Mouse (Mus musculus): ENCODE data around the gene Snd1. TPM values are rescaled to one million over a fixed set of nuclear protein-coding genes. Genes with fewer than 3 reads are reported as not detected.

Snd1 gene
- polyA plus RNA-seq, 2 experiments, result 104 to 120 TPM

DNA sequence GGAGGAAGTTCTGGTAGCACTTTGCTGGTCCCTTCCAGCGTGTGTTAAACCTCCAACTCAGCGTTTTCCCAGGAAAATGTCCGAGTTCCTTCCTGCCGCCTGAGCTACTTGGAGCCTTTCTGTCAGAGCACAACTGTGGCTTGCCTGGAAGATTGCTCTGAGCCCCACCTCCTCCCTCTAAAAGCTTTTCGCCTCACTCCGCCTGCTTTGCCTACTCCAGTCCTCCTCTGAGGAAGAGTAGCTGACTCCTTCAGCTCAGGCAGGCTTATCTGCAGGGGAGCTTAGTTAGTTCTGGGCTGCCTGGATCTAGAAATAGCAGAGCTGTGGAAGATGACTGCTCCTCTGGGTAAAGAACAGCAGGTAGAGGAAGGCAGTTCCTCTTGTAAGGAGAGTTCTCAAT, 80.1 kb downstream of the Snd1 start:
- H3K36me3 ChIP-seq (ENCODE audit: control insufficient read depth, insufficient read depth, low read length), result peaks cover 26% of the 10 kb centered on the region
- H3K4me1 ChIP-seq (ENCODE audit: control insufficient read depth, insufficient read depth, low read length), result no peaks in the 10 kb centered on the region; the same call in 1 of the 2 replicates

DNA sequence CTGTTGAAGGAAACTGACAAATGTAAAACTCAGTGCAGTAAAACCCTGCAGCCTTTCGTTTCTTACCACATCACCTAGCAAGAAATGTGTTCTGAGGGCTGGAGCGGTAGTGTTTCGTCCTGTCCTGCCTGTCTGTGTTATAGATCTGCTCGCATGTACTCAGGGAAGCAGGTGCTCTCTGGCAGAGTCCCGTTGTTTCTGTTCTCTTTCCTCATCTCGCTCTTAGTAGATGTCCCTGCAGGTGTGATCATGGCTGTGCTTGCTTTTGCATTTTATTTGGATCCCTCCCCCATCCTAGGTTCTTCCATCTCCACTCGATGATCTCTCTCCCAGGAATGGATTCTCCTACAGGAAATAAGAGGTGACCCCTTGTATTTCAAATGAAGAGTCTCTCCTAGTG, 80.5 kb downstream of the Snd1 start:
- H3K27me3 ChIP-seq (ENCODE audit: control insufficient read depth, insufficient read depth, low read length), result no peaks in the 10 kb centered on the region
- no peak overlapping the region for H3K9ac ChIP-seq (ENCODE audit: low read depth, low read length, severe bottlenecking)
- peaks cover 26% of the 10 kb centered on the region; the same call in 1 of the 2 replicates for H3K36me3 ChIP-seq (ENCODE audit: control insufficient read depth, insufficient read depth, low read length)
- ATAC-seq (ENCODE audit: low FRiP score, low read depth), result no peak
- TF ChIP-seq POLR2A (IDR thresholded peaks at IDR 0.05; ENCODE audit: borderline replicate concordance, extremely low read depth, insufficient read depth, insufficient read length), result no peak
- H3K9me3 ChIP-seq (ENCODE audit: control insufficient read depth, low read length), result no peaks in the 10 kb centered on the region
- H3K4me3 ChIP-seq (replicated peaks; ENCODE audit: low read length), result no peak overlapping the region
- 79% methylated on average over 7 of the region's 7 CpGs for WGBS
- no peak overlapping the region for H3K27ac ChIP-seq (replicated peaks; ENCODE audit: low read depth, low read length)
- no peak overlapping the region for H3K4me2 ChIP-seq (replicated peaks; ENCODE audit: low read depth, low read length, severe bottlenecking)
- DNase-seq (ENCODE audit: low spot score), result no peak
- no peaks in the 10 kb centered on the region; the same call in 1 of the 2 replicates for H3K4me1 ChIP-seq (ENCODE audit: control insufficient read depth, insufficient read depth, low read length)

More for the DNA sequence above, 80.1 kb downstream of the Snd1 start:
- whole genome bisulfite sequencing, result 81% methylated on average over 6 of the region's 6 CpGs
- Histone ChIP-seq H3K27ac (replicated peaks; ENCODE audit: low read depth, low read length) (no peak overlapping the region), H3K9me3 (ENCODE audit: control insufficient read depth, low read length) (no peaks in the 10 kb centered on the region), H3K27me3 (ENCODE audit: control insufficient read depth, insufficient read depth, low read length) (no peaks in the 10 kb centered on the region), H3K9ac (ENCODE audit: low read depth, low read length, severe bottlenecking) (no peak overlapping the region), H3K4me3 (replicated peaks; ENCODE audit: low read length) (no peak overlapping the region), H3K4me2 (replicated peaks; ENCODE audit: low read depth, low read length, severe bottlenecking) (no peak overlapping the region)
- no peak for TF ChIP-seq POLR2A (IDR thresholded peaks at IDR 0.05; ENCODE audit: borderline replicate concordance, extremely low read depth, insufficient read depth, insufficient read length)
- ATAC-seq (ENCODE audit: low FRiP score, low read depth) (no peak), DNase-seq (ENCODE audit: low spot score) (no peak)

DNA sequence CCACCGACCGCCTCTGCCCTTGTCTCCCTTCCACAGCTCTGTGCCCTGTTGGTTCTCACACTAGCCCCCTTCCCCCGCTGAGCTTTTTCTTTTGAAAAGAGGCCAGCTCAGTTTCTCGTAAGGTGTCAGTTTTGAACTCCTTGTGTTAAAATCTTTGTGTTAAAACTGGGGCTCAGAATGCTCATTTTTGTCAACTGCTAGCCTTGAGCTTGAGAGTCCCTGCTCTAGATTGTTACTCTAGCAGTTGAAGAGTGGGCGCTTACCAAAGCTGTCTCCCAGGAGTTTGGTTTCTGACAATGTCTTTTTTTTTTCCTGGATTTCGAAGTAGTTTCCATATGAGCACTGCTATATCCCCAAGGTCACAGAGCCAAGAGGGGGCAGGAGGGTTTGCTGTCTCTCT, 82.8 kb downstream of the Snd1 start:
- WGBS, result 78% methylated on average over 6 of the region's 6 CpGs
- peaks cover 5% of the 10 kb centered on the region for H3K4me1 ChIP-seq (ENCODE audit: control insufficient read depth, insufficient read depth, low read length)
- no peaks in the 10 kb centered on the region for H3K27me3 ChIP-seq (ENCODE audit: control insufficient read depth, insufficient read depth, low read length)
- no peak overlapping the region for H3K27ac ChIP-seq (replicated peaks; ENCODE audit: low read depth, low read length)
- H3K9ac ChIP-seq (ENCODE audit: low read depth, low read length, severe bottlenecking), result no peak overlapping the region
- H3K9me3 ChIP-seq (ENCODE audit: control insufficient read depth, low read length), result no peaks in the 10 kb centered on the region
- no peak for ATAC-seq (ENCODE audit: low FRiP score, low read depth)
- no peak for DNase-seq (ENCODE audit: low spot score)
- TF ChIP-seq POLR2A (IDR thresholded peaks at IDR 0.05; ENCODE audit: borderline replicate concordance, extremely low read depth, insufficient read depth, insufficient read length), result no peak
- no peak overlapping the region for H3K4me2 ChIP-seq (replicated peaks; ENCODE audit: low read depth, low read length, severe bottlenecking)
- H3K36me3 ChIP-seq (ENCODE audit: control insufficient read depth, insufficient read depth, low read length), result peaks cover 21% of the 10 kb centered on the region; the same call in 1 of the 2 replicates
- H3K4me3 ChIP-seq (replicated peaks; ENCODE audit: low read length), result no peak overlapping the region

DNA sequence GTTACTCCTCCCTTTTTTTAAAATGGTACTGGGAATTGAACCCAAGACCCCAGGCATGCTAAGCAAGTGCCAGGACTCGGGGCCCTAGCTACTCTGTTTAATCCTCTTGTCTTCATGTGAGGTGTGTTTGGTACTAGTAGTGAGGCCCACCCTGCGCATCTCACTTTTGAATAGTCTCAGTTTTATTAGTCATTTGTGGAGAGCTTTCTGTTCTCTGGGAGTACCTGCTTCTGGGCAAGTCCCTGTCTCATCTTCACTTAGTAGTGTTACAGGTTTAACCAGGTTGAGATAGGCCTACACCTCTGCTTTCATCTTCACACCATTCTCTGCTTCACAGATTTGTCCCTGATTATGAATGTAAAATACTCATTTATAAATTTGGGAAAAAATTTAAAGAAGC, 84.5 kb downstream of the Snd1 start:
- DNase-seq (ENCODE audit: low spot score), result no peak
- no peaks in the 10 kb centered on the region for H3K9me3 ChIP-seq (ENCODE audit: control insufficient read depth, low read length)
- H3K27ac ChIP-seq (replicated peaks; ENCODE audit: low read depth, low read length), result no peak overlapping the region
- no peak overlapping the region for H3K9ac ChIP-seq (ENCODE audit: low read depth, low read length, severe bottlenecking)
- no peak for TF ChIP-seq POLR2A (IDR thresholded peaks at IDR 0.05; ENCODE audit: borderline replicate concordance, extremely low read depth, insufficient read depth, insufficient read length)
- no peak overlapping the region for H3K4me2 ChIP-seq (replicated peaks; ENCODE audit: low read depth, low read length, severe bottlenecking)
- peaks cover 5% of the 10 kb centered on the region for H3K4me1 ChIP-seq (ENCODE audit: control insufficient read depth, insufficient read depth, low read length)
- ATAC-seq (ENCODE audit: low FRiP score, low read depth), result no peak
- 94% methylated on average over 2 of the region's 2 CpGs for WGBS
- H3K36me3 ChIP-seq (ENCODE audit: control insufficient read depth, insufficient read depth, low read length), result peaks cover 21% of the 10 kb centered on the region; the same call in 1 of the 2 replicates
- H3K4me3 ChIP-seq (replicated peaks; ENCODE audit: low read length), result no peak overlapping the region
- H3K27me3 ChIP-seq (ENCODE audit: control insufficient read depth, insufficient read depth, low read length), result no peaks in the 10 kb centered on the region

DNA sequence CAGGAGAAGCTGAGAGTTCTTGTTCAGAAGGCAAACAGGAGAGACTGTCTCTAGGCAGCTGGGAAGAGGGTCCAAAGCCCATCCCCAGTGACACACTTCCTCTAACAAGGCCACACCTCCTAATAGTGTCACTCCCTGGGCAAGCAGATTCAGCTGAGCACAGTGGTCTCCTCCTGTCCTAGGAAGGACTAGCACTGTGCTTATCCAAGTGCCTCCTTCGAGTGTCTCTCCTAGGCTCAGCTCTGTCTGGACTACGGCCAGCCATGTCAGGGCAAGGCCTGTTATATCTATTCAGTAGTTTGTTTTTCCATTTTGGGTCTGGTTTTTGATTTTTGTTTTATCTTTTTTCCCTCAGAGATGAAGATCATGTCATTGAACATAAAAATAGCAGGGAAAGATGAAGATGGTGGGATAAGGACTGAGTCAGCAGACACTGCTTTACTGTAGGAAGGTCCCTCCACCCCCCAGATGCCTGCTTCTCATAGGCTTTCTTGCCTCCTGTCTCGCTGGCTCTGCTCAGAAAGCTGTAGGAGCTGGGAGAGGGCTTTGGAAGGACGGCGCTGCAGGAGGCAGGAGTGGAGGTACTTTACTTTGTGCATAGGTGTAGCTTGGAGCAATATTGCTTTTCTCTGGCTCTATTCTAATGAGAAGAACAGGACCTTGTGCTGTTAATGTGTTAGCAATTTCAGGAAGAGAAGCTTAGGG, 86.5 kb downstream of the Snd1 start:
- ATAC-seq (ENCODE audit: low FRiP score, low read depth) (0 out of 2 replicates have a peak, but pooled peaks have one; percentile 34), DNase-seq (ENCODE audit: low spot score) (no peak)
- no peak overlapping the region for H3K9ac ChIP-seq (ENCODE audit: low read depth, low read length, severe bottlenecking)
- no peak overlapping the region for H3K27ac ChIP-seq (replicated peaks; ENCODE audit: low read depth, low read length)
- no peaks in the 10 kb centered on the region for H3K27me3 ChIP-seq (ENCODE audit: control insufficient read depth, insufficient read depth, low read length)
- WGBS, result 70% methylated on average over 5 of the region's 5 CpGs
- H3K4me1 ChIP-seq (ENCODE audit: control insufficient read depth, insufficient read depth, low read length), result peaks cover 5% of the 10 kb centered on the region
- peaks cover 14% of the 10 kb centered on the region for H3K36me3 ChIP-seq (ENCODE audit: control insufficient read depth, insufficient read depth, low read length)
- no peak overlapping the region for H3K4me2 ChIP-seq (replicated peaks; ENCODE audit: low read depth, low read length, severe bottlenecking)
- H3K9me3 ChIP-seq (ENCODE audit: control insufficient read depth, low read length), result no peaks in the 10 kb centered on the region
- no peak overlapping the region for H3K4me3 ChIP-seq (replicated peaks; ENCODE audit: low read length)
- TF ChIP-seq POLR2A (IDR thresholded peaks at IDR 0.05; ENCODE audit: borderline replicate concordance, extremely low read depth, insufficient read depth, insufficient read length), result no peak
